Mouse (Mus musculus): ENCODE results near the gene Krtap4-13.

- TF ChIP-seq CTCF (IDR thresholded peaks at IDR 0.05; ENCODE audit: borderline replicate concordance, insufficient read depth, low read depth, low read length) = no peak
- no peak for TF ChIP-seq POLR2A (IDR thresholded peaks at IDR 0.05; ENCODE audit: borderline replicate concordance, insufficient read depth, low read length)
Observed at GRCm38 (mm10) chr11:99857617-99858016, 47.9 kb upstream of the Krtap4-13 start, which contains the start of gene Gm11568.

All from cerebellum, adult 2 months (tissue).